Mouse (Mus musculus) forebrain, embryonic 13.5 days (tissue): ENCODE data around the gene Gm11549. TPM values are rescaled to one million over a fixed set of nuclear protein-coding genes. Genes with fewer than 3 reads are reported as not detected.

Experiments
- ATAC-seq: fragments of 200-750 bp; cut with Nextera tagmentation; 2 replicates; pipeline ENCODE4 v1.8.0; 2017
- H3K27ac ChIP-seq: fragments of 300-500 bp; sonication (generic); 2 replicates; pipeline ENCODE4 v1.5.1; 2015; ENCODE audit warnings: inconsistent platforms, mild to moderate bottlenecking, moderate library complexity
- H3K27me3 ChIP-seq: fragments of 300-500 bp; sonication (generic); 2 replicates; pipeline ENCODE4 v1.6.1; 2015; ENCODE audit warnings: mild to moderate bottlenecking, inconsistent platforms
- H3K36me3 ChIP-seq: fragments of 300-500 bp; sonication (generic); 2 replicates; pipeline ENCODE4 v1.6.1; 2015; ENCODE audit warnings: mild to moderate bottlenecking, inconsistent platforms; ENCODE audit not compliant: poor library complexity, severe bottlenecking
- H3K4me1 ChIP-seq: fragments of 300-500 bp; sonication (generic); 2 replicates; pipeline ENCODE4 v1.6.1; 2015; ENCODE audit warnings: inconsistent platforms
- H3K4me2 ChIP-seq: fragments of 300-500 bp; sonication (generic); 2 replicates; pipeline ENCODE4 v1.6.1; 2015; ENCODE audit warnings: inconsistent platforms, mild to moderate bottlenecking, moderate library complexity
- H3K4me3 ChIP-seq: fragments of 300-500 bp; sonication (generic); 2 replicates; pipeline ENCODE4 v1.5.1; 2015; ENCODE audit warnings: mild to moderate bottlenecking, inconsistent platforms
- H3K9ac ChIP-seq: fragments of 300-500 bp; sonication (generic); 2 replicates; pipeline ENCODE4 v1.6.1; 2015; ENCODE audit warnings: mild to moderate bottlenecking, inconsistent platforms
- H3K9me3 ChIP-seq: fragments of 300-500 bp; sonication (generic); replicated peaks from 2 replicates; pipeline ENCODE4 v1.6.1; 2016; ENCODE audit warnings: inconsistent platforms
- WGBS: fragments of 180-500 bp; shearing (Covaris S2); methylation state at CpG from one replicate; pipeline ENCODE4 v1.1.7; 2015; 5-methylcytosine and 5-hydroxymethylcytosine counted together
- microRNA-seq: library from miRNA; unstranded; fragments of <30 nt; microRNA quantifications from one replicate; pipeline ENCODE4, GENCODE M21; 2016
- polyA plus RNA-seq: library from polyadenylated mRNA; unstranded; fragments of >200 nt; fragmentation: Nextera tagmentation; extraction: Ambion mirVana; gene quantifications from 2 replicates; pipeline ENCODE4 v1.2.1, GENCODE M21; 2015

Gene Gm11549
- polyA plus RNA-seq, 1 experiment from 2014 or later, result 0.57 TPM

DNA sequence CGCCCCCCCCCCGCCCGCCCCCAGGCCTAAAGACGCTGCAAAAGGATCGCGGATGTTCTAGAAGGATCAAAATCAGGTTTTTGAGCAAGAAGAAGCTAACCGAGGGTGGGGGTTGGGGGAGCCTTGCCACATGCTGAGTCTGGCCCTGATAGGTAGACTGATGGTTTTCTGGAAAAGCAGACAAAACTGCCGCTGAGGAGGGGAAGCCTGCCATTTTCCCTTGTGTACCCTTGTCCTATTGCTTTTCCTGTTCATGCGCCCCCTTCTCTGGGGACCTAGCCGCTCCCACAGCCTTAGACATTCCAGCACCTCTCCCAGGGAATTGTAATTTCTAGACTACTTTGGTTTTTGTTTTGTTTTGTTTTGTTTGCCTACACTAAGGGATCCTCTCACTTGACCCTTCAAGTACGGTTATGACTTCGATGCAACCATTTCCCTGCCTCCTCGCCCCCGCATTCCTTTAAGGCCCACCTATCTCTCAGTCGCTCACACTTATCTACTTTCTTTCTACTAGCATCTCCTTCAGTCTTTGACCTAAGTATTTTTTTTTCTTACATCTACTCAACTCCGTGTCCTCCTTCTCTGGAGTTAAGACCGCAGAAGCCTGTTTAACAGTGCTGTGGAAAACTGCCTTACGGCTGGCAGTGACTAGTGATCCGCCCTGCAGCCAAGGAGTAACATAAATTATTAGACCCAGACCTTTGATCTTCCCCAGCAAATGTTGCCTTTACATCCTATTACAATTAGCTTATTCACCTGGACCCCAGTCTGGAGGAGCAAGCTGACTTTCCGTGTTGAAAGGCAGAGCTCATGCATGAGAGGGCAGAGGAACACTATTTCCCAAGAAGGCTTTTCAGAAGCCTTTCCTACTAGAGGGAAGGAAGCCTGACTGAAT is 45.1 kb downstream of the Gm11549 start:
- ATAC-seq, result no peak
- Histone ChIP-seq H3K36me3 (no peaks in the 10 kb centered on the region), H3K9ac (peak overlapping the region; percentile 65), H3K27ac (no peak overlapping the region), H3K4me1 (peaks cover 17% of the 10 kb centered on the region), H3K4me3 (peak overlapping the region; percentile 60), H3K9me3 (no peaks in the 10 kb centered on the region), H3K27me3 (0 out of 2 replicates have a peak, but pooled peaks cover 2% of the 10 kb centered on the region), H3K4me2 (peak overlapping the region; percentile 89)
- WGBS, result 38% methylated on average over 20 of the region's 20 CpGs

GRCm38 (mm10) chr3:36475532-36476087 is 46.0 kb downstream of the Gm11549 start, which contains the start of the genes Anxa5 and 1810062G17Rik:
Anxa5 (minus strand) TSS chr3:36475894.
1810062G17Rik (plus strand) TSS chr3:36475937.
- Histone ChIP-seq H3K27me3 (0 out of 2 replicates have a peak, but pooled peaks cover 2% of the 10 kb centered on the region), H3K4me1 (peaks cover 16% of the 10 kb centered on the region), H3K9me3 (no peaks in the 10 kb centered on the region), H3K27ac (no peak within 1 kb of the TSS), H3K4me2 (peak within 1 kb of the TSS; percentile 89), H3K36me3 (no peaks in the 10 kb centered on the region), H3K9ac (peak within 1 kb of the TSS; percentile 65), H3K4me3 (peak within 1 kb of the TSS; percentile 60)
- WGBS, result 0% methylated on average over 32 of the region's 32 CpGs
- ATAC-seq, result peak; percentile 97

GRCm38 (mm10) chr3:36474938-36475483 is 46.6 kb downstream of the Gm11549 start:
- 2% methylated on average over 24 of the region's 24 CpGs for WGBS
- peak overlapping the region; percentile 60 for H3K4me3 ChIP-seq
- peak overlapping the region; percentile 65 for H3K9ac ChIP-seq
- 0 out of 2 replicates have a peak, but pooled peaks cover 2% of the 10 kb centered on the region for H3K27me3 ChIP-seq
- no peaks in the 10 kb centered on the region for H3K9me3 ChIP-seq
- no peak overlapping the region for H3K27ac ChIP-seq
- no peaks in the 10 kb centered on the region for H3K36me3 ChIP-seq
- no peak; the same call in 1 of the 2 replicates for ATAC-seq
- peaks cover 16% of the 10 kb centered on the region for H3K4me1 ChIP-seq
- peak overlapping the region; percentile 89 for H3K4me2 ChIP-seq

GRCm38 (mm10) chr3:36474421-36474820 is 47.2 kb downstream of the Gm11549 start:
- H3K4me1 ChIP-seq, result peaks cover 16% of the 10 kb centered on the region
- no peaks in the 10 kb centered on the region for H3K9me3 ChIP-seq
- no peaks in the 10 kb centered on the region for H3K36me3 ChIP-seq
- peak overlapping the region; percentile 60; the same call in 1 of the 2 replicates for H3K4me3 ChIP-seq
- H3K27ac ChIP-seq, result no peak overlapping the region
- no peak overlapping the region for H3K9ac ChIP-seq
- H3K4me2 ChIP-seq, result peak overlapping the region; percentile 89
- no peak for ATAC-seq
- 0 out of 2 replicates have a peak, but pooled peaks cover 2% of the 10 kb centered on the region for H3K27me3 ChIP-seq
- WGBS, result 79% methylated on average over 5 of the region's 5 CpGs

DNA sequence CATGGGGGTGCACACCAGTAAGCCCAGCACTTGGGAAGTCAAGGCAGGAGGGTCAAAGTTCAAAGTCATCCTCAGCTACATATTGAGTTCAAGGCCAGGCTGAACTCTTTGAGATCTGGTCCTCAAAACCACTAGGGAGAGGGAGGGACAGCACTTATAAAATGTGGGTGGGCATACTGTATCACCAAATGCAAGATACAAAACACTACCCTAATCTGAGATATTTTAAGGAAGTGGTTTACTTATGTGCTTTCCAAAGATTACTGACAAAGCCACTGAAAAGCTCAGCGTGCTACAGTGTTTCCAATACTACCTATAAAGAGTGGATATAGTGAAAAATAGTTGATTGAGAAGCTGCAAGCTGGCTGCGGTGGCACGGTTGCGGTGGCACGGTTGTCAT is 48.4 kb downstream of the Gm11549 start:
- no peaks in the 10 kb centered on the region for H3K9me3 ChIP-seq

DNA sequence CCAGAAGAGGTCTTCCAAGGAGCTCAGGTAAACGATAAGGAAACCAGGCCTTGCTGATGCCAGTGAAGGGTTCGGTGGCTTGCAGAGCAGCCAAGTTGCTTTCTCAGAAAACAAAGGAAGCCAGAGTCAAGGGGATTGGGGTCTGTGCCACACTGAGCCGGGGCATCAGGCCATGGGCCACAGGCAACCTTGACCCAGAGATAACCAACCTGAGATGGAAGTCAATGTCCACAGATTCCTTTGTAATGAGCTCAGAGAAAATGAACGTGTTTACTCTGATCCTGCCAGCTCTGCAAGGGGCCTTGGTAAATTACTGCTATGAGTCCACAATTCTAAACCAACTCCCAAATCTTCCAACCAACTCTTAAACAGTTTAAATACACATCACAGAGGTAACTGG is 49.8 kb downstream of the Gm11549 start:
- Histone ChIP-seq H3K27ac (no peak overlapping the region), H3K9me3 (no peaks in the 10 kb centered on the region), H3K9ac (no peak overlapping the region), H3K36me3 (no peaks in the 10 kb centered on the region), H3K4me2 (no peak overlapping the region), H3K27me3 (0 out of 2 replicates have a peak, but pooled peaks cover 2% of the 10 kb centered on the region), H3K4me3 (no peak overlapping the region), H3K4me1 (peaks cover 8% of the 10 kb centered on the region)
- no peak for ATAC-seq
- 72% methylated on average over 4 of the region's 4 CpGs for WGBS

More for the DNA sequence above, 48.4 kb downstream of the Gm11549 start:
- H3K36me3 ChIP-seq, result no peaks in the 10 kb centered on the region
- no peak for ATAC-seq
- 93% methylated on average over 5 of the region's 5 CpGs for WGBS
- H3K4me2 ChIP-seq, result no peak overlapping the region
- peaks cover 8% of the 10 kb centered on the region for H3K4me1 ChIP-seq
- no peak overlapping the region for H3K9ac ChIP-seq
- H3K27ac ChIP-seq, result no peak overlapping the region
- H3K4me3 ChIP-seq, result no peak overlapping the region
- H3K27me3 ChIP-seq, result 0 out of 2 replicates have a peak, but pooled peaks cover 2% of the 10 kb centered on the region

GRCm38 (mm10) chr3:36468871-36469270 is 52.7 kb downstream of the Gm11549 start:
- ATAC-seq, result no peak
- Histone ChIP-seq H3K36me3 (no peaks in the 10 kb centered on the region), H3K27me3 (no peaks in the 10 kb centered on the region), H3K4me3 (no peak overlapping the region), H3K4me2 (no peak overlapping the region), H3K27ac (no peak overlapping the region), H3K4me1 (no peaks in the 10 kb centered on the region), H3K9ac (no peak overlapping the region), H3K9me3 (no peaks in the 10 kb centered on the region)
- WGBS, result 60% methylated on average over 2 of the region's 2 CpGs

DNA sequence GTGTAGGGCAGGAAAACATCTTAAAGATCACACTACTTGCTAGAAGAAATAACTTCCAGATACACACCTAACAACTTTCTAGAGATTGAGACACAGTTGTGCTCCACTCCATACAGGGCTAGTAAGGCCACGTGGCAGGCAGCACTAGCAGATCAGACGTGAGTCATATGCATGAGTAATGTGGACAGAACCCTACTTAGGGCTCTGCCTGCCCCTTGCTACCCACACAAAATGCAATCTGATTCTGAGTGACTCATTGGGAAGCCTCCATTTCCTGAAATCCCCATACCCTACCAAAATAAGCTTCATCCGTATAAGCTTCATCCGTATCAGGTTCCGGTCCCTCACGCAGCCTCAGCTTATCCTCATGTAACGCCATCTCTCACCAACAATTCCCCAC is 54.0 kb downstream of the Gm11549 start:
- no peaks in the 10 kb centered on the region for H3K4me1 ChIP-seq
- ATAC-seq, result no peak
- H3K27ac ChIP-seq, result no peak overlapping the region
- no peaks in the 10 kb centered on the region for H3K27me3 ChIP-seq
- no peak overlapping the region for H3K9ac ChIP-seq
- WGBS, result 92% methylated on average over 7 of the region's 7 CpGs
- H3K4me2 ChIP-seq, result no peak overlapping the region
- no peaks in the 10 kb centered on the region for H3K9me3 ChIP-seq
- H3K36me3 ChIP-seq, result no peaks in the 10 kb centered on the region
- no peak overlapping the region for H3K4me3 ChIP-seq

- Histone ChIP-seq H3K9ac (no peak overlapping the region), H3K4me1 (no peaks in the 10 kb centered on the region), H3K27me3 (no peaks in the 10 kb centered on the region), H3K36me3 (no peaks in the 10 kb centered on the region), H3K27ac (no peak overlapping the region), H3K9me3 (no peaks in the 10 kb centered on the region), H3K4me3 (no peak overlapping the region), H3K4me2 (no peak overlapping the region)
- ATAC-seq, result no peak
- 57% methylated on average over 7 of the region's 7 CpGs for WGBS
Observed at GRCm38 (mm10) chr3:36465538-36465937, 56.1 kb downstream of the Gm11549 start.

Small RNAs within 50 kb of the gene (microRNA-seq; reads per million reads assigned to microRNA genes)
- not detected for gene Mir7009

Other genes starting within 250 kb of the Gm11549 start
- gene Anxa5, start 45.9 kb downstream of the Gm11549 start, polyA plus RNA-seq, result 45.4 and 50.5 TPM in 2 replicates
- 0.18 and 0.39 TPM in 2 replicates for gene 1810062G17Rik, start 45.9 kb downstream of the Gm11549 start, polyA plus RNA-seq
- gene Exosc9, start 30.8 kb upstream of the Gm11549 start, polyA plus RNA-seq, result 86.9 and 95.8 TPM in 2 replicates
- 182 and 187 TPM in 2 replicates for gene Ccna2, start 50.3 kb upstream of the Gm11549 start, polyA plus RNA-seq
- 20.1 and 20.3 TPM in 2 replicates for gene Bbs7, start 91.7 kb upstream of the Gm11549 start, polyA plus RNA-seq
- 1.9 and 2.4 TPM in 2 replicates for gene Trpc3, start 168.4 kb upstream of the Gm11549 start, polyA plus RNA-seq